Mouse (Mus musculus) telencephalon, adult 2 months (tissue): Measurements from ENCODE around the gene Retn.
A peak's percentile ranks its signal among the peaks of the same experiment; 100 is the strongest.

Experiments used
- DNase-seq: peaks from one replicate; pipeline ENCODE4 v3.0.0-alpha.2; 2011; ENCODE audit warnings: low read depth, low spot score

The Retn gene

GRCm38 (mm10) chr8:3655526-3655925, at the start of gene Retn:
TSS of gene Retn (plus strand) at chr8:3655770.
- no peak for DNase-seq

- no peak for DNase-seq
These were observed 49.0 kb upstream of the Retn start for GRCm38 (mm10) chr8:3606593-3606992.

- peak; percentile 36 for DNase-seq
These were observed 47.7 kb upstream of the Retn start for GRCm38 (mm10) chr8:3607822-3608221.

GRCm38 (mm10) chr8:3609046-3609815, 46.3 kb upstream of the Retn start:
- DNase-seq = no peak

- no peak for DNase-seq
These were observed 45.8 kb upstream of the Retn start for GRCm38 (mm10) chr8:3609816-3610150.

DNA sequence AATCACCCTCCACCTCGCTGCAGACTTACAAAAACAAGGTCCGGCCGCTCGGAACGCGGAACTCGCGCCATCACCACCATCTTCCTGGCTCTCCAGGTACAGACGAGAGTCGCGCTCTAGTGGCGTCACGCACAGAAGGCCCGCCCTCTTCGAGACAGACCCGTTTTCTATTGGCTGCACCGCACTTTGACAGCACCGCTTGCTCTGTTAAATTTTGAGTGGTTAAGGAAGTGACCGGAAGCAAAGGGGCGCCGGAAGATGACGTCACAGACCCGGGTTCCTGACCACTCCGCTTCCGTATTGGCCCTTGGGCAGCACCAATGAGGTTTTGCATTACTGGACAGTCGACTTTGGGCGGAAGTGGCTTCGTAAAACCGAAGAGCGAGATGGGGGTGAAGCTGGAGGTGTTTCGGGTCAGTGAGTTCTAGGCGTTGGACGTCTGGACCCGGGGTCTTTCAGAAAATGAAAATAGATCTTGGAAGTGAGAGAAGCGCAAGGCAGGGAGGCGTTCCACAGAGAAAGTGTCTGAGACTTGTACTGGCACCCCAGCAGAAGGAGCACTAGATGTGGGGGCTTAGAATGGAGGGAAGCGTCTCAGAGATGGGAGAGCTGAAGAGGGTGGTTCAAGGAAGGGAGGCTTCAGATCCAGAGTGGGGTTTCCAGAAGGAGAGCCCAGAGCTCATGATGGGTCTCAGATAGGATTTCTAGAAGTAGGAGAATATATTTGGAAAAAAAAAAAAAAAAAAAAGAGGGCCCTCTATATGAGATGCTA, 34.2 kb upstream of the Retn start, which contains the start of the genes Xab2 and Pet100:
Gene Xab2, minus strand, starts transcription at position 118 of the 772 bp plus-strand sequence.
Gene Pet100, plus strand, starts transcription at position 350 of the 772 bp plus-strand sequence.
- peak; percentile 100 for DNase-seq

- DNase-seq = no peak
These were observed 33.5 kb upstream of the Retn start for GRCm38 (mm10) chr8:3622119-3622518.

GRCm38 (mm10) chr8:3625445-3625844, 30.1 kb upstream of the Retn start, which contains the start of gene Pcp2:
TSS of gene Pcp2 (minus strand) at chr8:3625545.
- no peak for DNase-seq

DNA sequence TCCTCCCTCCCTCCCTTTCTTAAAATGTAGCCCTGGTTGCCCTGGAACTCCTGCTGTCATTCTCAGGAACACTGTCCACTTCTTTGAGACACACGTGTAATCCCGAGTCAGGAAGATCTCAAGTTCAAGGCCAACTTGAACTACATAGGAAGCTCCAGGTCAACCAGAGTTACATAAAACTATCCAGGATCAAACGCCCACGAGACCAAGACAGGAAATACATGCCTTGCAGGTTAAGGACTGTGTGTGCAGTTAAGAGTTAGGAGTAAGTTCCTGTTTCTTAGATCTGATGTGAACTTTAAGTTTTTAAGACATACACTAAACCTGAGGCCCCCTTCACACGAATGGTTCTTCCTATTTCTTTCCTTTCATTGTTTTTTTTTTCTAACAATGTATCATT, 28.6 kb upstream of the Retn start:
- no peak for DNase-seq

- no peak for DNase-seq
These were observed 27.6 kb upstream of the Retn start for GRCm38 (mm10) chr8:3628014-3628413.

DNA sequence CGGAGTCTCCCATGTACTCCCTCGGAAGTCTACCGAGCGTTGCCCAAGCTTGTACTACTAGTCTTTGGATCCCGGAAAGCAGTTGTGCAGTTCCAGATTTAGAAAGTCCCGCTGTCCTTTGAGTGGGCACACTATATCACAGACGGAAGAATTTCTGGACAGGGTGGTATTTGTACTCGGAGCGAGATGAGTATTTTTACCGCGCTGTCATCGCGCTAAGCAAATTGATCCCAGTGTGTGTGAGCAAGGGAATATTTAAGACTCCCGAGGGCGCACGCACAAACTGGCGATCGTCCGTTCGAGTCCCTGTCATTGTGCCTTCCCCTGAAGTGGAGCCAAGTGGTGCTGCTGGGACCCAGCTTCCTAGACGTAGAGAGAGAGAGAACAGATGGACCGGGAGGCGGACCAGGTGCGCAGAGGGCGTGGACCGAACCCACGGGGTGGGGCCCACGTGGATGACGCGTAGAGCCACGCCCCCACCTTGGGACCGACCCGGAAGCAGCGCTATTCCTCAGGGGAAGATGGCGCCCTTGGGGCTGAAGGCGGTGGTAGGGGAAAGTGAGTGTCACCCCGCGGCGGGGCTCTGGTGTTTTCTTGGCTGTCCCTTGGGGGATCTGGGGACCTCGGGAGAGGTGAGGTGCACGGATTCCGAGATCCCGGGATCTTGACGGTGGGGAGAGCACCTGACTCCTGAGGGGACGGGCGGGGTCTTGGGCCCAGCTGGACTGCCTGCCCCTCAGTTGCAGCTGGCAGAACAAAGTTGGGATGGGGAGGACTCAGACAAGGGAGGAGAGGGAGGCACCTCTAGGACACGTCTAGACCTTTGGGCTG, 24.7 kb upstream of the Retn start, which contains the start of gene Stxbp2:
Gene Stxbp2, plus strand, starts transcription at position 309 of the 831 bp plus-strand sequence.
- peak; percentile 53 for DNase-seq

- no peak for DNase-seq
These were observed 24.1 kb upstream of the Retn start for GRCm38 (mm10) chr8:3631478-3631875.

GRCm38 (mm10) chr8:3645804-3646203, 9.8 kb upstream of the Retn start:
- no peak for DNase-seq

DNA sequence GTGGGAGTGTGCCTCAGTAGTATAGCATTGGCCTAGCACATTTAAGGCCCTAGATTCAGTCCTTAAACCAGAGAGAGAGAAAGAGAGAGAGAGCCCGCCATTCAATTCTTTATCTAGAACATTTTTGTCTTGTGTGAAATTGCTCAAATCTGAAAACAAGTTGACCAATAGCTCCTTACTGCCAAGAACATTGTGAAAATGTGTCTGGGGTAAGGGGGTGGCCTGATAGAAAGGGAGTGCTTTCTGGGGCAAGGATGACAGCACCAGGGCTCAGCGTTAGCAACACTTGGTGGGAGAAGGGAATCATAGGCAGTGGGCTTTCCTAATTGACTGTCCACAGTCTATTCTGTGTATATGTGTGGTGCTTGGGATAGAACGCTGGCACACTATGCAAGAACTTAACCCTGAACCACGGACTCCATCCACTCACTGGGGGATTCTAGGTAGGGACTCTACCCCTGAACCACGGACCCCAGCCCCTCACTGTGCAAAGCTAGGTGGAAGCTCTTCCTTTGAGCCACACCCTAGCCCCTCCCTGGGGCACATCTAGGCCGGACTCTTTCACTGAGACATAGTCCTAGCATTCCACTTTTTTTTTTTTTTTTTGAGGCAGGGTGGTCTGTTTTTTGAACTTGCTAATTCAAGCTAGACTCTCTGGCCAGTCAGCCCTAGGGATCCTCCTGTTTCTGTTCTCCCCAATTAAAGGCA, 8.6 kb upstream of the Retn start:
- no peak for DNase-seq

- no peak for DNase-seq
These were observed 8.0 kb upstream of the Retn start for GRCm38 (mm10) chr8:3647561-3647960.

DNA sequence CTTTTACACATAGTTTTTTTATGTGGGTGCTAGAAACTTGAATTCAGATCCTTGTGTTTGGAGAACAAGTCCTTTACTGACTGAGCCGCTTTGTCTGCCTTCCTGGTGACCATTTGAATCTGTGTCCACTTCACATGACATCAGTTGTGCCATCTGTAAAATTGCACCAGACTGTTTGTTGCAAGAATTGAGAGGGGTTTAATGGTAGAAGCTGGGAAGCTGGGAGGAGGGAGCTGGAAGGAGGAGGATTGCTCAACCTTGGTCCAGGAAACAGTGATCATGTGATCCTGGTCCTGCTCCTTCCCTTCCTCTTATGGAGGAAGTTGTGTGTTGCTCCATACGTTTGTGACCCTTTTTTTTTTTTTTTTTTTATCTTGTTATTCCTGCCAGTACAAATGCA, 7.3 kb upstream of the Retn start:
- no peak for DNase-seq

DNA sequence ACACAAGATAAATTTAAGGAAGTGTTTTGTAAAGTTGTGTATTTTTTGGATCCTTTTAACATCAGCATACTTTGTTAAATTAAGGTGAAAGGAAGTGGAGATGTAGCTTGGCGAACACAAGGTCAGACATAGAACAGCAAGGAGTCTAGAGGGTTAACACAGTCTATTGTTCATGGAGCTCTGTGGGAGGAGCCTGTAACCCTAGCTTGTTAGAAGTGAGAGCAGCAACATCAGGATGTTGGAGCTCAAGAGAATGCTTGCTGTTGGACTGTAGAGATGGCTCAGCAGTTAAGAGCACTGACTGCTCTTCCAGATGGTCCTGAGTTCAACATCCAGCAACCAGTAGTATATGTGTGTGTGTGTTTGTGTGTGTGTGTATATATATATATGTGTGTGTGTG, 6.6 kb upstream of the Retn start:
- no peak for DNase-seq

DNA sequence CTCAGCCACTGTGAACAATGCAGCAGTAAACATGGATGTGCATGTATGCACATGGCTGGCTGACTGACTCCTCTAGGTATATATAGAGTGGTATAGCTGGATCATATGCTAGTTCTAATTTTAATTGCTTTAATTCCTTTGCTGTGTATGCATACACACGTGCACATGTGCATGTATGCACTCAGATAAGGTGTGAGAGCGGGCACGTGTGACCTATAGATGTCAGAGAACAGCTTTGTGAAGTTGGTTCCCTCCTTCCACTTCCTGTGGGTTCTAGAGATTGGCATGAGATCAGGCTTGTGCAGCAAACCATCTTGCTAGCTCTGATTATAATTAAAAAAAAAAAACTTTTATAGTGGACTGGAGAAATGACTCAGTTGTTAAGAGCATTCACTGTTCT, 2.7 kb upstream of the Retn start:
- no peak for DNase-seq

- no peak for DNase-seq
These were observed 653 bp upstream of the Retn start for GRCm38 (mm10) chr8:3654726-3655508.

GRCm38 (mm10) chr8:3656725-3657381, 1.3 kb downstream of the Retn start:
- no peak for DNase-seq
